Mouse (Mus musculus) ovary, adult 10 weeks (tissue): ENCODE measurements around the gene Slc24a5. TPM values are rescaled to one million over a fixed set of nuclear protein-coding genes. Genes with fewer than 3 reads are reported as not detected.

Experiments
- polyA plus RNA-seq: library from polyadenylated mRNA; stranded (reverse); fragments of 350-450 nt; fragmentation: Illumina TruSeq; extraction: RNeasy Lipid Tissue Mini Kit (QIAGEN cat#74804); gene quantifications from one replicate; pipeline ENCODE4 v1.2.3, GENCODE M21; 2014

Gene Slc24a5
- 28.3 TPM for polyA plus RNA-seq

GRCm38 (mm10) chr2:125067894-125068293 is at the start of gene Slc24a5:
Slc24a5 (plus strand) TSS chr2:125068124.

GRCm38 (mm10) chr2:125123477-125123852 is 55.5 kb downstream of the Slc24a5 start, which contains the start of gene Myef2:
Myef2 (minus strand) TSS chr2:125123661.

GRCm38 (mm10) chr2:125135903-125136811 is 68.2 kb downstream of the Slc24a5 start, which contains the start of gene Ctxn2:
Ctxn2 (plus strand) TSS chr2:125136692.

Other genes with a start within 250 kb of the Slc24a5 start
- gene Myef2, start 55.5 kb downstream of the Slc24a5 start, polyA plus RNA-seq: 224 TPM
- gene Ctxn2, start 68.6 kb downstream of the Slc24a5 start, polyA plus RNA-seq: not detected
- not detected for gene Slc12a1, start 84.4 kb downstream of the Slc24a5 start, polyA plus RNA-seq
- gene Dut, start 179.1 kb downstream of the Slc24a5 start, polyA plus RNA-seq: 37.8 TPM